Comparison of ENCODE assay signal across 8 mouse cellular contexts in genomic region chr2:73745647-73746374, GRCm38 (mm10). TPM values are rescaled to one million over a fixed set of nuclear protein-coding genes. Genes with fewer than 3 reads are reported as not detected.
A peak's percentile ranks its signal among the peaks of the same experiment; 100 is the strongest.
DNase-seq lines count a peak whose midpoint lies in the region; ATAC-seq and TF ChIP-seq lines count a peak whose summit lies in the region.

No protein-coding gene starts in this region.

- no peaks in the 10 kb centered on the region for H3K9me3 ChIP-seq in liver, postnatal 0 days (ENCODE audit: low read length)
- H3K9me3 ChIP-seq in intestine, embryonic 15.5 days: no peaks in the 10 kb centered on the region

- TF ChIP-seq EP300 in liver, postnatal 0 days (IDR thresholded peaks at IDR 0.05; ENCODE audit: low read depth): no peak

- peak; percentile 4 for DNase-seq in gastrocnemius, adult 18-20 months (ENCODE audit: low spot score)
- no peak for DNase-seq in gastrocnemius, adult 8-10 months (ENCODE audit: low spot score in 2 of 2)
- DNase-seq in liver, postnatal 0 days: no peak
- no peak for DNase-seq in liver
- peak; percentile 25 for DNase-seq in right cerebral cortex, postnatal 14 days
- DNase-seq in frontal cortex, postnatal 25 days (ENCODE audit: low spot score in 2 of 2): no peak
- DNase-seq in thymus, postnatal 4 days: no peak

- H3K4me2 ChIP-seq in liver, postnatal 0 days (ENCODE audit: low read depth, low read length): no peak overlapping the region
- no peak overlapping the region for H3K4me2 ChIP-seq in intestine, embryonic 15.5 days (replicated peaks)

- no peak for ATAC-seq in liver, postnatal 0 days
- ATAC-seq in intestine, embryonic 15.5 days: peak; percentile 17; the same call in 1 of the 2 replicates

- 41% methylated on average over 3 of the region's 3 CpGs for WGBS in liver, postnatal 0 days (ENCODE audit: insufficient replicate concordance)
- 58% methylated on average over 3 of the region's 3 CpGs for WGBS in intestine, embryonic 15.5 days

- H3K9ac ChIP-seq in liver, postnatal 0 days (replicated peaks): no peak overlapping the region
- H3K9ac ChIP-seq in intestine, embryonic 15.5 days: no peak overlapping the region

- H3K27ac ChIP-seq in liver, postnatal 0 days (ENCODE audit: low read depth): no peak overlapping the region
- no peak overlapping the region for H3K27ac ChIP-seq in intestine, embryonic 15.5 days

- H3K27me3 ChIP-seq in liver, postnatal 0 days (ENCODE audit: insufficient read depth, low read length): no peaks in the 10 kb centered on the region
- no peaks in the 10 kb centered on the region for H3K27me3 ChIP-seq in intestine, embryonic 15.5 days (replicated peaks)

- no peaks in the 10 kb centered on the region for H3K36me3 ChIP-seq in liver, postnatal 0 days (replicated peaks; ENCODE audit: insufficient read depth, low read length)
- no peaks in the 10 kb centered on the region for H3K36me3 ChIP-seq in intestine, embryonic 15.5 days

- TF ChIP-seq CTCF in liver, postnatal 0 days (IDR thresholded peaks at IDR 0.05; ENCODE audit: low read depth): peak; percentile 67

- H3K4me3 ChIP-seq in liver, postnatal 0 days (ENCODE audit: low read depth, low read length): no peak overlapping the region
- H3K4me3 ChIP-seq in intestine, embryonic 15.5 days (replicated peaks): no peak overlapping the region

- no peaks in the 10 kb centered on the region for H3K4me1 ChIP-seq in liver, postnatal 0 days (ENCODE audit: insufficient read depth)
- H3K4me1 ChIP-seq in intestine, embryonic 15.5 days (replicated peaks): no peaks in the 10 kb centered on the region

RNA-seq across cellular contexts. Expression of gene Chn1, which starts 29.3 kb away (rescaled TPM):
- 1 to 10 TPM; 3.0 to 3.5 TPM for total RNA-seq in gastrocnemius, adult 18-20 months (2021)
- total RNA-seq in gastrocnemius, adult 8-10 months (2022): 1 to 10 TPM; 1.7 to 4.8 (median 3.3) TPM
- polyA plus RNA-seq in liver, postnatal 0 days (2015; fragmentation: Nextera tagmentation; extraction: Ambion mirVana): 0.26 and 0.31 TPM in 2 replicates
- polyA plus RNA-seq in intestine, embryonic 15.5 days (2015; fragmentation: Nextera tagmentation; extraction: Ambion mirVana): 15.9 and 16.9 TPM in 2 replicates

Comparison
In these comparisons a context has a peak if more than half of its experiments do, and no peak if none do; other contexts are left out.
1. DNase-seq: peak in gastrocnemius, adult 18-20 months (single experiment) and right cerebral cortex, postnatal 14 days (single experiment); none in gastrocnemius, adult 8-10 months (0 of 2), liver, postnatal 0 days (single experiment), liver (single experiment), frontal cortex, postnatal 25 days (0 of 2) and thymus, postnatal 4 days (single experiment).